Mouse (Mus musculus) v-Abl transformed pro-B cells (cell line): ENCODE measurements around the gene Zfp609.

Experiments
- in situ Hi-C, 2 experiments: fragments of 400-800 bp; cut with MboI; formaldehyde crosslinking; loops; one replicate each; pipeline ENCODE4 v1.15.1; 2025; ENCODE audit not compliant: unreplicated experiment in 2 of 2

Gene Zfp609

DNA sequence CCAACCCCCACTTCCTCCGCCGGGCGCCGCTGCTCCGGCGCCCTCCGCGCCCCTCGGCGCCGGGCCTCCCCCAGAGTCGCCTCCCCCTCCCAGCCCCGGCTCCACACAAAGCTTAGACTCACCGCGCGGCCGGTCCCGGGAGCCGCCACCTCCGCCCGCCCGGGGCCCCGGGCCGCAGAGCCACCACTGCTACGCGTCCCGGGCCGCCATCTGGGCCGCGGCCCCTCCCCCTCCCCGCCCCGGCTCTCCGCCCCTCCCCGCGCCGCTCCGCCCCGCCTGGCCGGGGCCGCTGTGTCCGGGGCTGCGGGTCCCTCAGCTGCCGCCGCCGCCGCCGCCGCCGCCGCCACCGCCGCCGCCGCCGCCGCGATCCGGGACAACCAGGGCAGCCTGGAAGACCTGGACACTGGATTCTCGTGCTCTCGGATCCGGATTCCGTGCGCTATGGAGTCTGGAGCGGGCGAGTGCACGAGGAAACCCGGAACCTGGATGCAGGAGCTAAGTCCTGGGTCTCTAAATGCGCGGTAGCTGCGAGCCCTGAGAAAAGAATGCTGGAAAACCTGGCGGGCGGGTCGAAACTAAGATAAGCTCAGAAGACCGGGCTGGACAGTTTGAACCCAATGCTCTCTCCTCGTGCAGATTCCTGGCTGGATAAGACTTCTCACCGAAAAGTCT is at the start of gene Zfp609:
Gene Zfp609, minus strand, starts transcription at position 221 of the 672 bp plus-strand sequence.
- in situ Hi-C loops = no loop called here

DNA sequence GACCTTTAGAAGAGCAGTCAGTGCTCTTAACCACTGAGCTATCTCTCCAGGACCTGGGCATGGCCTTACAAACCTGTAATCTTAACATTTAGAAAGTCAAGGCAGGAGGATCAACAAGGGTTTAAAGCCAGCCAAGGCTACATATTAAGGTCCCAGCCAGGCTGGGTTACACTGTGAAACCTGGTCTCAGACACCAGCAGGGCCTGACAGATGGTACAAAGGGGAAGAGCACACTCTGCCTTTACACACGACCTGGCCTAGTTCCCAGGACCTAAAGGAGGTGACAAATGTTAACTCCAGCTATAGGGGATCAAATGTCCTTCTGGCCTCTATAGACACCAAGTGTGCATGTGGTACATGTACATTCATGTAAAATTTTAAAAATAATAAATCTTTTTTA is 32.3 kb upstream of the Zfp609 start:
- in situ Hi-C loops = loop anchor here in 1 of 2 experiments (10.0 to 25.0 kb wide), 2 partner anchors 145 to 372 kb away; no protein-coding TSS in a partner anchor

DNA sequence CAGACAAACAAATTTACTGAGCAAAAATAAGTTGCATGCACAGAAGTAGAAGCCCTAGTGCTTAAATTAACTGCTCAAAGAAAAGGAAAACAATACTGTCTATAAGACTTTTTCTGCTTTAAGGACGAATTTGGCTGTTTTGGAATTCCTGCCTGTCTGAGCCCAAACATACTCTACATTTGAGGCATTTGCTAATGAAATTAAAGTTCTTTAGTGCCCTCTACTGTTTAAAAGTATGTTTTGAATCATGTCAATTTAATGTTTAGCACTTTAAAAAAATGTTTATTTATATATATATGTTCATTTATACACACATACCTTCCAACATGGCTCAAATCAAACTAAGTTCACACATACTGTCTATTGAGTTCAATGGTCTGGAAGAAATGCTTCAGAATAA is 22.8 kb upstream of the Zfp609 start:
- in situ Hi-C loops = loop anchor here (5.0 to 25.0 kb wide), 6 partner anchors 155 to 363 kb away; no protein-coding TSS in a partner anchor

DNA sequence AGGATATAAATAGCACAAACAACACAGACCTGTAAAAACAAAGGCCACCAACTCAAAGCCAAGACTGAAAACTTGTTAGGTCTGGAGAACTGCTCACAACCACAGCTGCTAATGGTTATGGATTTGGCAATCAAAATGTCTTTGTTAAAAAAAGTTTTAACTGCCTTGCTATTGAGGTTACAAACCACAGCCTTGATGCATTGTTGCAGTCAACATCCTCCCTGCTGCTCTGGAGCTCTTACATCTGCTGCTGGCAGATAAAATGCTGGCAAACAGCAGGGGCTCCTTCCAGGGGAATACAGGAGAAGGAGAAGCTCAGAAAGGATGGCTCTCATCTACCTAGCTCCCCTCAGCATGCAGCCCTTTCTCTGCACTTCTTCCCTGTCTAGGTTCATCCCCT is 20.8 kb upstream of the Zfp609 start:
- in situ Hi-C loops = no loop called here

DNA sequence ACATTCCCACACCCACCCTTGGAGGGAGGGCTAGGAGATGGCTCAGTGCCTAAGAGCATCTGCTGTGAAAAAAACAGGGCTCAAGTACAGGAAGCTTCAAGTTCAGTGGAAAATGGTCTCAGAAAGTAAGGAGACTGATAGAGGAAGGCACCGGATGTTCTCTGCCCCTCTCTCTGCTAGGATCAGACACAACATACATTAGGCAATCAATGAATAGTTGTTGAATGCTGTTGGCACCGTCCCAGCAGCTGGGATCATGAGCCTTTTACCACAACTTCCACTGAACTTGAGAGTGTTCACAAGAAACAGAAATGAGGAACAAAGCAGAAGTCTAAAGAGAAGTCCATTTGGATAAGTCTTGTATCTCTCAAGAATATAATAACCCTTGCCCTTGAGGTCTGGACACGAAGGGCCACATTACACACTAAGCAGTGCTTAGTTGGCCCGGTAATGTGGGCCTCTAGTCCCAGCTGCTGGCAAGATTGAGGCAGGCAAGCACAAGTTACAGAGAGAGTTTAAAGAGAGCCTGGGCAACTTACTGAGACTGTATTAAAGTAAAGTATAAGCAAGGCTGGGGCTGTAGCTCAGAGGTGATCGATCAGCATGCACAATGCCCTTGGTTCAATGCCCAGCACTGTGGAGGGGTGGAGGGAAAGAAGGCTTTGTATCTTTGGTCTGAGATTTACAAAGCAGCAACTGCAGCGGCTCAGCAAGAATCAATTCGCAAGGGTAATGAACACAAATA is 17.2 kb upstream of the Zfp609 start:
- in situ Hi-C loops = no loop called here

DNA sequence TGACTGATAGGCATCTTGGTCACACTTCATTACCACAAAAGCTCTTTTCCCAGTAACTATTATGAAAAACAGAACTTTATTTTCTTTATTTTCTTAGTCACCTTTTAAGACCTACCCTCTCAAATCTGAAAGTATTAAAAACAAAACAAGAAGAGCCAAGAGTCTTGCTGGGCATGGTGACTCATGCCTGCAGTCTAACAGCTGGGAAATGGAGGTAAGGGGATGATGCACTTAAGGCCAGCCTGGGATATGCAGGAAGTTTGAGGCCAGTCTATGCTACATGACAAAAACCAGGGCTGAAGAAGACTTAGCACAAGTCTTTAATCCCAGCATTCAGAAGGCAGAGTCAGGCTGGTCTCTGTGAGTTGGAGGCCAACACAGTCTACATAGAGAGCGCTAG is 12.5 kb upstream of the Zfp609 start:
- in situ Hi-C loops = no loop called here

DNA sequence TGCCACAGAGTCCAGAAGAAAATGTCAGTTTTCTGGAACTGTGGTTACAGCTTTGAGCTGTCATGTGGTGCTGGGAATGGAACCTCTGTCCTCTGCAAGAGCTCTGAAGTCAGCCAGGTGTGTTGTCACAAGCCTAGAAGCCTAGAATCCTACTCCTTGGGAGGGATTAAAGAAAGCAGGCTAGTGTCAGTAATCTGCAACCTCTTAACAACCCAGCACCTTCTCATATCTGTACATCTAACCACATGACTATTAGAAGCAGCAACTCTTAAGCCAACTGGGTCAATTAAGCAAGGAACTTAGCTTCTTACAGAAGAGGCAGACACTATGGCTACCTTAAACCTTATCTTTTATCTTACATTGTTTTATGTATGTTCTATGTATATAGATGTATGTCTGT is 9.6 kb upstream of the Zfp609 start:
- in situ Hi-C loops = no loop called here

DNA sequence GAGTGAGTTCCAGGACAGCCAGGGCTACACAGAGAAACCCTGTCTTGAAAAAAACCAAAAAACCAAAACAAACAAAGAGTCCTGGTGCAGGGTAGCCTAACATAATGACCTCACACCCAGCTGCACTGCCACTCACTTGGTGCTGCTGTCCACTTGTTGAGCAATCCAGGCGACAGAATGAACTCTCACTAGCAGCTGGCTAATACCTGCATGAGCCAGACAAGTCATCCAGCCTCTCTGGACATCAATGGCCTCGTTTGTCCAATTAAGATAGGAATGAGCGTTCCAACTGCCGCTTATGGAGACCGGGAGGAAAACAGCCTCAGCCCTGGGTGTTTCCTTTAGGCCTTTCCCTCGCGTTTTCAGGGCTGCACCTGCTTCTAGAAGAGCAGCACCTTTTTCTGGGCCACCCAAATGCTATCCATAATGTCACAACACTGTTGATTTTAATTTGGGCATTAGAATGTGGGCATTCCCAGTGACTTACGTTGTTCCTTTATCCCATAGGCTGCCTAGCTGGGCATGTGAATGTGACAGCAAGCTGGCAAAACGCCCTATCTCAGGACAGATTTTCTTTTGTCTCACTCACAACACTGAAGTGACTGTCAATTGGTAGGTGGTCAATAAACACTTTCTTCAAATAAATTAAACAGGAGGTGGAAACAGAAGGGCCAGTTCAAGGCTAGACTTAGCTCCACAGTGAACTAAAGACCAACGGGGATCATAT is 7.4 kb upstream of the Zfp609 start:
- in situ Hi-C loops = no loop called here

DNA sequence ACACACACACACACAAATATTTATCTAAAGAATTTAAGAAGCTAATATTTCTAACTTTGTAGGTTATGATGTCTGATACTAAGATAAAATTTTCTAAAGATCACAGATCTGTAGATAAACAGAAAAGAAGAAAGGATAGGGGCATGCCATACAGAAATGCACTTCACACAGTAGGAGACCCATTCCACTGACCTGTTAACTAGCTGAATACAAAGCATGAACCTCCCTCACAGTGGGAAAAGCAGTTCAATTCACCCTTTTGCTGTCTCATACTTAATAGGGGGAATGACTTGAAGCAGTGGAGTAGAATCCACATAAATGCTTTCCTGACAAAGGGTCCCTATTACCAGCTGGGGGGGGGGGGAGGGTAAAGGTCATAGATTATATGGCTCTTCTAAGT is 6.3 kb upstream of the Zfp609 start:
- in situ Hi-C loops = no loop called here

DNA sequence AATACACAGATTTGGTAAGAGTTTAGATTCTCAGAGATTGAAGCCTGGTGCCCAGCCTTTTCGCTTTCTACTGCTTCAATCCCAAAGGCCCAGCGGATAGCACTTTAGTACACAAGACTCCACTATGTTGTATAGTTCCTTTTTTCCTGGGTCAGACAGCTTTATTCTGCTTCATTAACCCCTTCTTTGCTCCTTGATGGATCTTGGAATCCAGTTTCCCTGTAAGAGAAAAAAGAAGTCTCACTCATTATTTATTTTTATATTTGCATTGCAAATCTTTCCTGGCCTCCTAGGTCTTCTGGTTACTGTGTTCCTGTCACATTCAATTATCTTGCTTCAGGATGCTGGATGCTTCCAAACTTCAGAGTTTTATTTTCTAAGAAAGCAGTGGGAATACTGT is 5.9 kb upstream of the Zfp609 start:
- in situ Hi-C loops = no loop called here

DNA sequence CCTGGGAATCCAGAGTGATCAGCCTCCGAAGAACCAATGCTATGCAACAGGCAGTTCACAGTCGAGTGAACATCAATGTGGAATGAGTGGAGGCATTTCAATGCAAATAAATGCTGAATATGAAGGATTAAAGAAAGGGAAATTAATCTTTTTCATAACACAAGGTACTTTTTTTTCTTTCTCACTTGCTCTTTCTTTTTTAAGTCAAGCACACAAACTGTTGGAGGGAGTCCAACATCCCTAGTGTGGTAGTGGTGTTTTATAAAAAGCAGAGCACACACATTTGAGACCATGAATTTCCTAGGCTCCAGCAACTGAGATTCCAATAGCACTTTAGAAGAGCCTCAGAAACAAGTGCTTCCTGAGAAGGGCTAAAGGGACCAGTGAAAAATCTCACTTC is 4.7 kb upstream of the Zfp609 start:
- in situ Hi-C loops = no loop called here

DNA sequence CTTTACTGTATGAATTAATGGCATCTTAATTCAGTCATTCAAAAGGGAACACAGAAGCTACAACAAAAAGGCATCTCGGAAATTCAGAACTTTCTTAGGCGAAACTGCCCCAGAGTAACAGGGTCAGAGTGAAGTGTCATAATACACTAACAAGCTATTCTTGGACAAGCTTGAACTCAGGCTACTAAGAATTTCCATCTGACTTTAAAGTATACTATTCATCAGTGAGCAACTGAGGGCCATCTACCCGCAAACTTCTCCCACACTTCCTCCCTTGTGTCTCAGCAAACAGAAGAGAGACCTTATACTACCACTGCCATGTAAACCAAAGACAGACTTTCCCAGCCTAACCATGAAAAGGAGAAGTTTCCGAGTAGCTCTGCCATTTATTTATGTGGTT is 3.8 kb upstream of the Zfp609 start:
- in situ Hi-C loops = no loop called here

DNA sequence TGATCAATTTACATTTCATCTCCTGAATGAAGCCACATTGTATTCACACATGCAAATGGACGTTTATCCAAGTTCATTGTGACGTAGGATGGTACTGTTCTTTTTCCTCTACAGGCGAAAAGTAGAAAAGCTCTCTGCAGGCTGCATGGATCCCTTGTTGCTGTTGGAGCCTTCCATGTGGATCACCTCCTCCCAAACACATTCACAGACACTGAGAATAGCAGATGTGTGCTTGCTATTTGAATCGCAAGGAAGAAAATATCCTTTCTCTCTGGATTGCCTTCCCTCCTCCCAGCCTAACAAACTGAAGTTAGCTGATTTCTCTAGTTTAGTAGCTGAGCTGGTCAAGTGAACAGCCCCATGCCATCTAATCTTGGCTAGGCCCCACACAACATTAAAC is 2.9 kb upstream of the Zfp609 start:
- in situ Hi-C loops = no loop called here

DNA sequence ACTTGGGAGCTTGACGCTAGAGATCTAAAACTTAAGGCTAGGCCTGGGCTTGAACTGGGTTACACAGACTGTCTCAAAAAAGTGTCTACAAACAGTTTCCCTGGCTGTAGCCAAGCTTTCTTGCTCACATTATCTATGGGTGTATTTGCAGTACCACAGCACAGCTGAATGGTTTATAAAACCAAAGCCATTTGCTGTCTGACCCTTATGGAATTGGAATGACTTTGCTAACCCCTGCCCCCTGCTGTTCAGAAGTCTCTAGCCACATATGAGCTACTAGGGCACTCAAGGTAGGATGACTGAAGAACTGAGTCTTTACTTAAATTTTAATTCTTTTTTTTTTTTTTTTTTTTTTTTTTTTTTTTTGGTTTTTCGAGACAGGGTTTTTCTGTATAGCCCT is 2.0 kb upstream of the Zfp609 start:
- in situ Hi-C loops = no loop called here

DNA sequence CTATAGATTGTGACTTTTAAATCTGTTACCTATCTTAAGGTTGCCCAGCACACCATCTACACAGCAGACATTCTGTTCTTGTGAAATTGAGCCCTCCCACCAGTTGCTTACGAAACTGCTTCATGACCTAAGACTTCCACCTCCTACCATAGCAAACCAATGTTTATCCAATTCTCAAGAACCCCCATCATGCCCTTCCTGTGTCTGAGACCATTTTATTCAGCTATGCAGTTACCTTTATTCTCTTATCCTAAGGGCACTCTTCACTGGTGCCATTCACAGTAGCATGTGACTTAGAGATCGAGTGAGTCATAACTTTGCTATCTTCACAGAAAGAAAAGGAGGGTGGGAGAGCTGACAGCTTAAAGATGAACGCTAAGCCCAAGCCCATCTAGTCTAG is 1.1 kb upstream of the Zfp609 start:
- in situ Hi-C loops = no loop called here

DNA sequence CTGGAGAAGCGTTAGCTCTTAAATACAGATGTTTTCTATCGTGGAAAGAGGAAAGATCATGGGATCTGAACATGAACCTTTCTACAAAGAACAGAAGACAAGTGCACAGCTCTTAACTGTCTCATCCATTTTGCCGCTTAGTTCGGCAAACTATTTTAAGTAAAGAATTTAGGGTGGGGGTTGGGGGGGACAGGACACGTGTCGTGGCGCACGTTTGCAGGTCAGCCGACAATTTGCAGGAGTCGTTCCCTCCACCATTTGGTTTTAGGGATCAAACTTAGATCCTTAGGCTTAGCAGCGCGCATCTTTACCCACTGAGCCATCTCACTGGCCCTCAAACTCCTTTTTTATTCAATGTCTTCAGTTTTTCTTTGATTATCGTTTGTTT is 646 bp upstream of the Zfp609 start:
- in situ Hi-C loops = no loop called here

DNA sequence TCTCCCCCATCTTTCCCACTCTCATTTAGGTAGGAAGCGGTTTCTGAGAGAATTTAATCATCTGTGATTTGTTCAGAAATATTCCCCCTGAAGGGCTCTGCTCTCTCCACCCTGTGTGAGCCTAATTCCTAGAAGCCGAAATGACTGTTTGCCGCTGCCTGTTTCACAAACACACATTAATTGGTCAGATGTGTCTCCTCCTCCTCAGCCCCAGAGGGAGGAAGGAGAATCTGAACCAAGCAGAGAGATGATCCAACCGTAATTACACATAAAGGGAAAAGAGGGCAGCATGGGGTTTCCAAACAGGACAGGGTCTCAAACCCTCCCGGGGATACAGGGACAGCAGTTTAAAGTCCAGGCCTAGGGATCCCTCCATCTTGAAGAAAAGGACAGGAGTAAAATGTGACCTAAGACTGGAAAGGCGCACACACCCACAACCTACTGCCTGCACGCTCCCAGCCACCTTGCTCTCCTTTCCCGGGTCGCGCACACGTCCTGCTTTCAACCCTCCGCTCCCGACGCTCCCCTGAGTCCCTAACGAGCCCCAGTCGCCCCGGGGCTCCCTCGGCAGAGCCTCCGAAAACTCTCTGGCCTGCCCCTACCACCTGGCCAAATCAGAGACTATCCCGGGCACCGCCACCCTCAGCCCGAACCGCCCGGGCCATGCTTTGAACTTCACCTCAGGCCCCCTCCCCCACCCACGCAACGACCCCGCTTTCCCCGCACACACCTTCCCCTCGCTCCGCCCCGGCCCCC is 598 bp downstream of the Zfp609 start:
- in situ Hi-C loops = no loop called here

DNA sequence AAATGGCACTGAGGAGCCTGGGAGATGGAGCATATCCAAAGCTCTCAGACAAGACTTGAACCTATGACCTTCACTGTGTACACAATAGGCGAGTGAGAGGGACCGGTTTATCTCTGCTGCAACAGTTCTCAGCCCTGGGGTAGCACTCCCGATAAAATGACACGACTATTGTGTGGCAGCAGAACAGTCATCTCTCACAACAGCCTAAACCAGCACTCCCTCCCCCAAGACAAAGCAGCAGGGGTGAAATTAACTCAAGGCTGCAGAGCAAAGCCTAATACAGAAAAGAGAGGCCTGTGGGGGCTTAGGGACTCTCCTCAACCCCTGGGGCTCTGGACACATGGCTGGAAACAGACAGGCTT is 1.2 kb downstream of the Zfp609 start:
- in situ Hi-C loops = no loop called here

DNA sequence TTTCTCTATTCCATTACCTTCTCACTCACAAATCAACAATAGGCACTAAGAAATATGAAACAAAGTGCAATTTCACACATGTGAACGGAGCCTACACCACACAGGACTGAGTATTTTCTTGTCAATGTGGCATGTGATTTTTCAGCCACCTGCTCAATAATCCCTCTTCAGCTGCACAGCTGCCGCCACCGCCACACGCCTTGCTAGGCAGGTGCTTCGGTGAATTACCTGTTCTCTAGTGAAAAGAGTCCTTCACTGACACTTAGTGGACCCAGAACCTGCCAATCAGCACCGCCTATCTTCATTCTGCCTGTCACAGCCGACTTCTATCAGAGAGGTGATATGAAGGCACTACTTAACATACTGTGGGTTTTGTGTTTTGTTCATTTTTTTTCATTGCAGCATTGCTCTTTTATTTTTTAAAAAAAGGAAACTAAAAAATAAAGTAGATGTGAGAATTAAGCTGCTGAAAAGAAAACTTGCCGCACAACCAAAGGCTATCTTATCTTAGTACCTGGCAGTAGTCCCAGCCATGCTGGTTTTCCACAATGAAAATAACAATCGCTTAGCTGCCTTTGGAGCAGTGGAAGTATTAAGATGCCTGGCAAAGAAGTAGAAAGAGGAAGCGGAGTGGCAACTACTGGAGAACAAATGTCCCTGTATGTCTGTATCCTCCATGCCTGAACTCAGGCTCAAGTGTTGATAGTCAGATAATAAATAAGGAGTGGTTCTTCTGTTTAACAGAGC is 3.5 kb downstream of the Zfp609 start:
- in situ Hi-C loops = no loop called here

DNA sequence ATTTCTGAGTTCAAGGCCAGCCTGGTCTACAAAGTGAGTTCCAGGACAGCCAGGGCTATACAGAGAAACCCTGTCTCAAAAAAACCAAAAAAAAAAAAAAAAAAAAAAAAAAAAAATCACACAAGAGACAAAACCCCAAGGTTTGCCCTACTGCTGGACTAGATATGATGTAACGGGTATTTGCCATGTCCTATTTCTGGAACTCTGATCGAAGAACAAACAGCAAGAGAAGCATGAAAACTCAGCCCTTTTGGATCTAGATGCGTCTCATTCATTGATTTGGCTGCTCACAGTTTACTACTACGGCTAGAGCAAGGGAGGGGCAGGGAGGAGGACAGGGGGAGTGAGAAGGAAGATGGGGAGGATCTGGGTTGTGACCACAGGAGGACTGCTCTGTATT is 5.4 kb downstream of the Zfp609 start:
- in situ Hi-C loops = no loop called here
